Mouse (Mus musculus) naive thymus-derived CD4-positive, alpha-beta T cell, adult 2 months (primary cell): ENCODE results near the gene Syt9.

Experiments used
- DNase-seq: peaks from one replicate; pipeline ENCODE4 v3.0.0-alpha.2; 2011; ENCODE audit warnings: low read depth

Syt9 gene

GRCm38 (mm10) chr7:107370232-107371125 lies at the start of gene Syt9:
Syt9 (plus strand) TSS chr7:107370728.
- no peak for DNase-seq

- no peak for DNase-seq
These were observed 31.5 kb upstream of the Syt9 start for GRCm38 (mm10) chr7:107339013-107339412.

- DNase-seq: no peak
These were observed 30.9 kb upstream of the Syt9 start for GRCm38 (mm10) chr7:107339560-107340057.

- no peak for DNase-seq
These were observed 30.3 kb upstream of the Syt9 start for GRCm38 (mm10) chr7:107340221-107340620.

GRCm38 (mm10) chr7:107341519-107342190 lies 28.9 kb upstream of the Syt9 start:
- no peak for DNase-seq

GRCm38 (mm10) chr7:107349201-107349600 lies 21.3 kb upstream of the Syt9 start:
- no peak for DNase-seq

- DNase-seq: no peak
These were observed 8.4 kb upstream of the Syt9 start for GRCm38 (mm10) chr7:107362153-107362552.

GRCm38 (mm10) chr7:107362634-107363033 lies 7.9 kb upstream of the Syt9 start:
- no peak for DNase-seq

- no peak for DNase-seq
These were observed 795 bp downstream of the Syt9 start for GRCm38 (mm10) chr7:107371126-107371920.

- DNase-seq: no peak
These were observed 10.0 kb downstream of the Syt9 start for GRCm38 (mm10) chr7:107380562-107380961.

- DNase-seq: no peak
These were observed 19.1 kb downstream of the Syt9 start for GRCm38 (mm10) chr7:107389604-107390003.

GRCm38 (mm10) chr7:107392749-107393148 lies 22.2 kb downstream of the Syt9 start:
- DNase-seq: no peak

- DNase-seq: no peak
These were observed 29.7 kb downstream of the Syt9 start for GRCm38 (mm10) chr7:107400061-107400799.

GRCm38 (mm10) chr7:107403261-107403660 lies 32.7 kb downstream of the Syt9 start:
- DNase-seq: no peak

- no peak for DNase-seq
These were observed 44.4 kb downstream of the Syt9 start for GRCm38 (mm10) chr7:107414928-107415327.

GRCm38 (mm10) chr7:107417043-107417850 lies 46.7 kb downstream of the Syt9 start:
- no peak for DNase-seq

GRCm38 (mm10) chr7:107437381-107437780 lies 66.9 kb downstream of the Syt9 start:
- DNase-seq: no peak

GRCm38 (mm10) chr7:107444579-107444978 lies 74.1 kb downstream of the Syt9 start:
- no peak for DNase-seq

GRCm38 (mm10) chr7:107454660-107455059 lies 84.1 kb downstream of the Syt9 start:
- DNase-seq: no peak

- DNase-seq: no peak
These were observed 84.6 kb downstream of the Syt9 start for GRCm38 (mm10) chr7:107455118-107455521.

GRCm38 (mm10) chr7:107461167-107461566 lies 90.6 kb downstream of the Syt9 start:
- no peak for DNase-seq
